Mouse (Mus musculus): ENCODE results near the gene Nfkbid. TPM values are rescaled to one million over a fixed set of nuclear protein-coding genes. Genes with fewer than 3 reads are reported as not detected.

Nfkbid gene
- polyA plus RNA-seq, 1 experiment from 2014 or later, result 0.95 TPM

- ATAC-seq (ENCODE audit: insufficient number of reproducible peaks, low FRiP score), result no peak
- Histone ChIP-seq H3K9ac (no peak overlapping the region), H3K36me3 (peaks cover 19% of the 10 kb centered on the region), H3K27me3 (replicated peaks) (peaks cover 5% of the 10 kb centered on the region; the same call in 1 of the 2 replicates), H3K27ac (ENCODE audit: poor library complexity, severe bottlenecking) (no peak overlapping the region), H3K4me2 (no peak overlapping the region), H3K4me3 (no peak overlapping the region), H3K9me3 (replicated peaks) (no peaks in the 10 kb centered on the region), H3K4me1 (replicated peaks) (no peaks in the 10 kb centered on the region; the same call in 1 of the 2 replicates)
These were observed 7.8 kb downstream of the Nfkbid start for GRCm38 (mm10) chr7:30429327-30429726.

GRCm38 (mm10) chr7:30430191-30430590, 8.7 kb downstream of the Nfkbid start:
- Histone ChIP-seq H3K9me3 (replicated peaks) (no peaks in the 10 kb centered on the region), H3K4me3 (no peak overlapping the region), H3K36me3 (peaks cover 17% of the 10 kb centered on the region), H3K9ac (no peak overlapping the region), H3K27me3 (replicated peaks) (peaks cover 11% of the 10 kb centered on the region), H3K4me1 (replicated peaks) (no peaks in the 10 kb centered on the region; the same call in 1 of the 2 replicates), H3K4me2 (no peak overlapping the region), H3K27ac (ENCODE audit: poor library complexity, severe bottlenecking) (no peak overlapping the region)
- 30% methylated on average over 2 of the region's 2 CpGs for WGBS
- no peak for ATAC-seq (ENCODE audit: insufficient number of reproducible peaks, low FRiP score)

- WGBS, result 13% methylated on average over 3 of the region's 3 CpGs
- Histone ChIP-seq H3K9ac (no peak overlapping the region), H3K9me3 (replicated peaks) (no peaks in the 10 kb centered on the region)
These were observed 10.3 kb downstream of the Nfkbid start for GRCm38 (mm10) chr7:30431793-30432192.

GRCm38 (mm10) chr7:30434238-30434637, 12.7 kb downstream of the Nfkbid start:
- Histone ChIP-seq H3K4me3 (no peak overlapping the region), H3K4me2 (no peak overlapping the region), H3K9ac (no peak overlapping the region), H3K9me3 (replicated peaks) (no peaks in the 10 kb centered on the region), H3K36me3 (no peaks in the 10 kb centered on the region), H3K4me1 (replicated peaks) (no peaks in the 10 kb centered on the region; the same call in 1 of the 2 replicates), H3K27me3 (replicated peaks) (peaks cover 46% of the 10 kb centered on the region), H3K27ac (ENCODE audit: poor library complexity, severe bottlenecking) (no peak overlapping the region)
- 2% methylated on average over 10 of the region's 10 CpGs for WGBS
- ATAC-seq (ENCODE audit: insufficient number of reproducible peaks, low FRiP score), result no peak

More at GRCm38 (mm10) chr7:30431793-30432192, 10.3 kb downstream of the Nfkbid start:
- Histone ChIP-seq H3K4me3 (no peak overlapping the region), H3K4me2 (no peak overlapping the region), H3K4me1 (replicated peaks) (no peaks in the 10 kb centered on the region; the same call in 1 of the 2 replicates), H3K27ac (ENCODE audit: poor library complexity, severe bottlenecking) (no peak overlapping the region), H3K27me3 (replicated peaks) (peaks cover 27% of the 10 kb centered on the region), H3K36me3 (peaks cover 6% of the 10 kb centered on the region; the same call in 1 of the 2 replicates)
- ATAC-seq (ENCODE audit: insufficient number of reproducible peaks, low FRiP score), result no peak

- Histone ChIP-seq H3K9ac (no peak overlapping the region), H3K4me1 (replicated peaks) (no peaks in the 10 kb centered on the region; the same call in 1 of the 2 replicates), H3K4me2 (no peak overlapping the region), H3K27ac (ENCODE audit: poor library complexity, severe bottlenecking) (no peak overlapping the region), H3K4me3 (no peak overlapping the region), H3K36me3 (no peaks in the 10 kb centered on the region), H3K9me3 (replicated peaks) (no peaks in the 10 kb centered on the region), H3K27me3 (replicated peaks) (peaks cover 50% of the 10 kb centered on the region)
- 63% methylated on average over 10 of the region's 10 CpGs for WGBS
- no peak for ATAC-seq (ENCODE audit: insufficient number of reproducible peaks, low FRiP score)
These were observed 13.2 kb downstream of the Nfkbid start for GRCm38 (mm10) chr7:30434701-30435100.

GRCm38 (mm10) chr7:30435156-30435555, 13.6 kb downstream of the Nfkbid start:
- Histone ChIP-seq H3K4me1 (replicated peaks) (no peaks in the 10 kb centered on the region; the same call in 1 of the 2 replicates), H3K27ac (ENCODE audit: poor library complexity, severe bottlenecking) (no peak overlapping the region), H3K27me3 (replicated peaks) (peaks cover 55% of the 10 kb centered on the region), H3K36me3 (no peaks in the 10 kb centered on the region), H3K4me2 (no peak overlapping the region), H3K4me3 (no peak overlapping the region), H3K9ac (no peak overlapping the region), H3K9me3 (replicated peaks) (no peaks in the 10 kb centered on the region)
- 0 out of 2 replicates have a peak, but pooled peaks have one; percentile 39 for ATAC-seq (ENCODE audit: insufficient number of reproducible peaks, low FRiP score)
- WGBS, result 40% methylated on average over 9 of the region's 9 CpGs

- peaks cover 64% of the 10 kb centered on the region for H3K27me3 ChIP-seq (replicated peaks)
- no peaks in the 10 kb centered on the region for H3K4me1 ChIP-seq (replicated peaks)
- H3K4me3 ChIP-seq, result no peak overlapping the region
- H3K4me2 ChIP-seq, result no peak overlapping the region
- no peaks in the 10 kb centered on the region for H3K36me3 ChIP-seq
- WGBS, result 20% methylated on average over 10 of the region's 10 CpGs
- H3K9ac ChIP-seq, result no peak overlapping the region
- H3K27ac ChIP-seq (ENCODE audit: poor library complexity, severe bottlenecking), result no peak overlapping the region
- H3K9me3 ChIP-seq (replicated peaks), result no peaks in the 10 kb centered on the region
- no peak for ATAC-seq (ENCODE audit: insufficient number of reproducible peaks, low FRiP score)
These were observed 15.3 kb downstream of the Nfkbid start for GRCm38 (mm10) chr7:30436879-30437278.

- H3K27me3 ChIP-seq (replicated peaks), result peaks cover 86% of the 10 kb centered on the region
- 62% methylated on average over 13 of the region's 13 CpGs for WGBS
- H3K36me3 ChIP-seq, result no peaks in the 10 kb centered on the region
- no peak for ATAC-seq (ENCODE audit: insufficient number of reproducible peaks, low FRiP score)
- H3K27ac ChIP-seq (ENCODE audit: poor library complexity, severe bottlenecking), result no peak overlapping the region
- no peak overlapping the region for H3K4me3 ChIP-seq
- no peak overlapping the region for H3K9ac ChIP-seq
- H3K4me1 ChIP-seq (replicated peaks), result peaks cover 8% of the 10 kb centered on the region
- H3K9me3 ChIP-seq (replicated peaks), result no peaks in the 10 kb centered on the region
- H3K4me2 ChIP-seq, result no peak overlapping the region
These were observed 18.2 kb downstream of the Nfkbid start for GRCm38 (mm10) chr7:30439734-30440133.

GRCm38 (mm10) chr7:30440697-30441096, 19.2 kb downstream of the Nfkbid start:
- Histone ChIP-seq H3K36me3 (no peaks in the 10 kb centered on the region), H3K27me3 (replicated peaks) (peaks cover 86% of the 10 kb centered on the region), H3K4me1 (replicated peaks) (peaks cover 13% of the 10 kb centered on the region), H3K27ac (ENCODE audit: poor library complexity, severe bottlenecking) (no peak overlapping the region), H3K4me3 (no peak overlapping the region), H3K9ac (no peak overlapping the region), H3K9me3 (replicated peaks) (no peaks in the 10 kb centered on the region), H3K4me2 (no peak overlapping the region)
- no peak for ATAC-seq (ENCODE audit: insufficient number of reproducible peaks, low FRiP score)
- WGBS, result 12% methylated on average over 5 of the region's 5 CpGs

- Histone ChIP-seq H3K4me3 (no peak overlapping the region), H3K36me3 (no peaks in the 10 kb centered on the region), H3K27me3 (replicated peaks) (peaks cover 75% of the 10 kb centered on the region), H3K27ac (ENCODE audit: poor library complexity, severe bottlenecking) (no peak overlapping the region), H3K9me3 (replicated peaks) (no peaks in the 10 kb centered on the region), H3K9ac (no peak overlapping the region), H3K4me1 (replicated peaks) (peaks cover 13% of the 10 kb centered on the region), H3K4me2 (peak overlapping the region; percentile 87; the same call in 1 of the 2 replicates)
- ATAC-seq (ENCODE audit: insufficient number of reproducible peaks, low FRiP score), result no peak
- whole genome bisulfite sequencing, result 23% methylated on average over 9 of the region's 9 CpGs
These were observed 22.2 kb downstream of the Nfkbid start for GRCm38 (mm10) chr7:30443696-30444095.

- ATAC-seq (ENCODE audit: insufficient number of reproducible peaks, low FRiP score), result 0 out of 2 replicates have a peak, but pooled peaks have one; percentile 17
- H3K36me3 ChIP-seq, result no peaks in the 10 kb centered on the region
- H3K9ac ChIP-seq, result peak overlapping the region; percentile 73
- H3K4me2 ChIP-seq, result peak overlapping the region; percentile 87
- H3K27me3 ChIP-seq (replicated peaks), result peaks cover 68% of the 10 kb centered on the region
- H3K27ac ChIP-seq (ENCODE audit: poor library complexity, severe bottlenecking), result no peak overlapping the region
- peak overlapping the region; percentile 61 for H3K4me3 ChIP-seq
- no peaks in the 10 kb centered on the region for H3K9me3 ChIP-seq (replicated peaks)
- 1% methylated on average over 36 of the region's 38 CpGs for WGBS
- peaks cover 13% of the 10 kb centered on the region for H3K4me1 ChIP-seq (replicated peaks)
These were observed 22.8 kb downstream of the Nfkbid start for GRCm38 (mm10) chr7:30444154-30444970.
